ENCODE assay signal across 26 mouse cellular contexts in genomic region chr17:14744010-14744409, GRCm38 (mm10). TPM values are rescaled to one million over a fixed set of nuclear protein-coding genes. Genes with fewer than 3 reads are reported as not detected.
A peak's percentile ranks its signal among the peaks of the same experiment; 100 is the strongest.
DNase-seq lines count a peak whose midpoint lies in the region; ATAC-seq and TF ChIP-seq lines count a peak whose summit lies in the region.
"Had no signal": no experiment of that assay in that cellular context is flagged by ENCODE, and none has a peak within 500 bp of the region (broad histone marks: within the 10 kb centered on the region; RNA-seq: fewer than 3 reads in every experiment).

No protein-coding gene starts in this region.

- H3K4me2 ChIP-seq in heart, embryonic 12.5 days: no peak overlapping the region
- no peak overlapping the region for H3K4me2 ChIP-seq in intestine, postnatal 0 days (replicated peaks; ENCODE audit: low read depth)
- H3K4me2 ChIP-seq in intestine, embryonic 15.5 days (replicated peaks): no peak overlapping the region
- H3K4me2 ChIP-seq in lung, embryonic 14.5 days: no peak overlapping the region
- no peak overlapping the region for H3K4me2 ChIP-seq in stomach, postnatal 0 days (replicated peaks; ENCODE audit: low read depth)
- H3K4me2 ChIP-seq: embryonic facial prominence, embryonic 13.5 days; embryonic facial prominence, embryonic 15.5 days; forebrain, embryonic 12.5 days had no signal

- WGBS in heart, embryonic 12.5 days: 75% methylated on average over 9 of the region's 9 CpGs
- WGBS in intestine, postnatal 0 days: 73% methylated on average over 9 of the region's 9 CpGs
- WGBS in intestine, embryonic 15.5 days: 73% methylated on average over 9 of the region's 9 CpGs
- 70% methylated on average over 9 of the region's 9 CpGs for WGBS in lung, embryonic 14.5 days
- 86% methylated on average over 9 of the region's 9 CpGs for WGBS in lung, adult 2 months
- WGBS in stomach, postnatal 0 days: 74% methylated on average over 9 of the region's 9 CpGs

- peak; percentile 46 for TF ChIP-seq CTCF in intestine, postnatal 0 days (IDR thresholded peaks at IDR 0.05; ENCODE audit: low read depth)
- TF ChIP-seq CTCF in lung, embryonic 14.5 days (IDR thresholded peaks at IDR 0.05; ENCODE audit: low read depth): 0 out of 2 replicates have a peak, but pooled peaks have one; percentile 15
- no peak for TF ChIP-seq CTCF in lung, adult 2 months (IDR thresholded peaks at IDR 0.05; ENCODE audit: insufficient read depth, low read length)
- TF ChIP-seq CTCF in stomach, postnatal 0 days (IDR thresholded peaks at IDR 0.05; ENCODE audit: low read depth): peak; percentile 52

- H3K36me3 ChIP-seq in heart, embryonic 12.5 days: no peaks in the 10 kb centered on the region
- H3K36me3 ChIP-seq in intestine, postnatal 0 days (ENCODE audit: control insufficient read depth, insufficient read depth): no peaks in the 10 kb centered on the region
- no peaks in the 10 kb centered on the region for H3K36me3 ChIP-seq in intestine, embryonic 15.5 days
- H3K36me3 ChIP-seq in lung, embryonic 14.5 days (ENCODE audit: insufficient read depth): no peaks in the 10 kb centered on the region
- no peaks in the 10 kb centered on the region for H3K36me3 ChIP-seq in stomach, postnatal 0 days (ENCODE audit: control insufficient read depth, insufficient read depth, low read length)
- H3K36me3 ChIP-seq: embryonic facial prominence, embryonic 13.5 days; embryonic facial prominence, embryonic 15.5 days; forebrain, embryonic 10.5 days; forebrain, embryonic 12.5 days had no signal

- H3K9me3 ChIP-seq in heart, embryonic 12.5 days (replicated peaks): no peaks in the 10 kb centered on the region
- no peaks in the 10 kb centered on the region for H3K9me3 ChIP-seq in intestine, postnatal 0 days (ENCODE audit: control insufficient read depth)
- H3K9me3 ChIP-seq in intestine, embryonic 15.5 days: no peaks in the 10 kb centered on the region
- H3K9me3 ChIP-seq in lung, embryonic 14.5 days (ENCODE audit: low read depth, low read length): no peaks in the 10 kb centered on the region
- H3K9me3 ChIP-seq in stomach, postnatal 0 days (ENCODE audit: control insufficient read depth, low read length): no peaks in the 10 kb centered on the region
- H3K9me3 ChIP-seq: embryonic facial prominence, embryonic 13.5 days; embryonic facial prominence, embryonic 15.5 days; forebrain, embryonic 10.5 days; forebrain, embryonic 12.5 days had no signal

- no peak overlapping the region for H3K4me3 ChIP-seq in heart, embryonic 12.5 days
- H3K4me3 ChIP-seq in intestine, postnatal 0 days (ENCODE audit: low read depth, low read length): no peak overlapping the region
- H3K4me3 ChIP-seq in intestine, embryonic 15.5 days (replicated peaks): no peak overlapping the region
- no peak overlapping the region for H3K4me3 ChIP-seq in lung, embryonic 14.5 days (ENCODE audit: low read depth, low read length)
- no peak overlapping the region for H3K4me3 ChIP-seq in lung, adult 2 months (replicated peaks; ENCODE audit: extremely low read depth, low read depth, low read length)
- no peak overlapping the region for H3K4me3 ChIP-seq in stomach, postnatal 0 days (ENCODE audit: low read depth, low read length)
- H3K4me3 ChIP-seq: embryonic facial prominence, embryonic 13.5 days; embryonic facial prominence, embryonic 15.5 days; erythroblast, embryonic 14.5 days; forebrain, embryonic 10.5 days; forebrain, embryonic 12.5 days had no signal

- H3K9ac ChIP-seq in heart, embryonic 12.5 days: no peak overlapping the region
- no peak overlapping the region for H3K9ac ChIP-seq in intestine, postnatal 0 days (ENCODE audit: low read depth, low read length)
- H3K9ac ChIP-seq in intestine, embryonic 15.5 days: no peak overlapping the region
- H3K9ac ChIP-seq in lung, embryonic 14.5 days: no peak overlapping the region
- no peak overlapping the region for H3K9ac ChIP-seq in stomach, postnatal 0 days (ENCODE audit: low read length)
- H3K9ac ChIP-seq: embryonic facial prominence, embryonic 13.5 days; embryonic facial prominence, embryonic 15.5 days; forebrain, embryonic 12.5 days had no signal

- H3K4me1 ChIP-seq in heart, embryonic 12.5 days (replicated peaks): no peaks in the 10 kb centered on the region
- H3K4me1 ChIP-seq in intestine, postnatal 0 days (replicated peaks; ENCODE audit: control insufficient read depth, insufficient read depth, low read length): no peaks in the 10 kb centered on the region
- H3K4me1 ChIP-seq in intestine, embryonic 15.5 days (replicated peaks): 0 out of 2 replicates have a peak, but pooled peaks cover 2% of the 10 kb centered on the region
- peaks cover 2% of the 10 kb centered on the region; the same call in 1 of the 2 replicates for H3K4me1 ChIP-seq in lung, embryonic 14.5 days (ENCODE audit: insufficient read depth)
- no peaks in the 10 kb centered on the region for H3K4me1 ChIP-seq in lung, adult 2 months (ENCODE audit: control insufficient read depth, insufficient read depth, low read length)
- no peaks in the 10 kb centered on the region for H3K4me1 ChIP-seq in stomach, postnatal 0 days (replicated peaks; ENCODE audit: control insufficient read depth, insufficient read depth)
- H3K4me1 ChIP-seq: embryonic facial prominence, embryonic 13.5 days; embryonic facial prominence, embryonic 15.5 days; forebrain, embryonic 10.5 days; forebrain, embryonic 12.5 days had no signal

- ATAC-seq in heart, embryonic 12.5 days (ENCODE audit: insufficient number of reproducible peaks, low FRiP score): no peak
- no peak for ATAC-seq in intestine, postnatal 0 days
- ATAC-seq in intestine, embryonic 15.5 days: no peak
- no peak for ATAC-seq in lung, embryonic 14.5 days (ENCODE audit: insufficient read depth)
- ATAC-seq in stomach, postnatal 0 days (ENCODE audit: low FRiP score, low TSS enrichment): no peak
- ATAC-seq: forebrain, embryonic 14.5 days; forebrain, embryonic 16.5 days had no signal

- no peak for TF ChIP-seq POLR2A in lung, adult 2 months (IDR thresholded peaks at IDR 0.05; ENCODE audit: borderline replicate concordance, extremely low read depth, low read depth, low read length)

- H3K27me3 ChIP-seq in heart, embryonic 12.5 days (replicated peaks): no peaks in the 10 kb centered on the region
- H3K27me3 ChIP-seq in intestine, postnatal 0 days (replicated peaks; ENCODE audit: control insufficient read depth, insufficient read depth, low read length): no peaks in the 10 kb centered on the region
- H3K27me3 ChIP-seq in intestine, embryonic 15.5 days (replicated peaks): no peaks in the 10 kb centered on the region
- no peaks in the 10 kb centered on the region for H3K27me3 ChIP-seq in lung, embryonic 14.5 days (ENCODE audit: insufficient read depth, low read length)
- H3K27me3 ChIP-seq in stomach, postnatal 0 days (ENCODE audit: control insufficient read depth, insufficient read depth, low read length): no peaks in the 10 kb centered on the region
- H3K27me3 ChIP-seq: embryonic facial prominence, embryonic 13.5 days; embryonic facial prominence, embryonic 15.5 days; forebrain, embryonic 12.5 days had no signal

- DNase-seq in heart, adult 11 months: peak; percentile 85
- peak; percentile 34 for DNase-seq in lung, embryonic 14.5 days
- no peak for DNase-seq in lung, adult 2 months
- no peak for DNase-seq in stomach, postnatal 0 days (ENCODE audit: low spot score)
- no peak for DNase-seq in left cerebral cortex, adult 8-10 months (ENCODE audit: low spot score in 2 of 2)
- DNase-seq: adrenal gland, adult 2 months; adrenal gland, postnatal 10 days; adrenal gland, postnatal 25 days; cerebellum, adult 11 months; cerebellum, adult 18-20 months; cerebellum, adult 8-10 months; cerebellum, adult 9-11 months; cerebellum, postnatal 14 days; cerebellum, postnatal 36 days; embryo, embryonic 11 days had no signal

- no peak overlapping the region for H3K27ac ChIP-seq in heart, embryonic 12.5 days (ENCODE audit: poor library complexity, severe bottlenecking)
- no peak overlapping the region for H3K27ac ChIP-seq in intestine, postnatal 0 days (ENCODE audit: low read depth, low read length)
- no peak overlapping the region for H3K27ac ChIP-seq in intestine, embryonic 15.5 days
- H3K27ac ChIP-seq in lung, embryonic 14.5 days (ENCODE audit: low read depth): no peak overlapping the region
- no peak overlapping the region for H3K27ac ChIP-seq in stomach, postnatal 0 days (replicated peaks)
- H3K27ac ChIP-seq: embryonic facial prominence, embryonic 13.5 days; embryonic facial prominence, embryonic 15.5 days; forebrain, embryonic 10.5 days; forebrain, embryonic 12.5 days had no signal

- TF ChIP-seq EP300 in stomach, postnatal 0 days (optimal IDR thresholded peaks at IDR 0.05): no peak

RNA-seq across cellular contexts. Expression of gene Thbs2, which starts 50.0 kb away (rescaled TPM):
- polyA plus RNA-seq in heart, embryonic 12.5 days (2016; fragmentation: Nextera tagmentation; extraction: Ambion mirVana): 11.6 and 12.3 TPM in 2 replicates
- polyA plus RNA-seq in intestine, postnatal 0 days (2015; fragmentation: Nextera tagmentation; extraction: Ambion mirVana): 20.5 and 20.9 TPM in 2 replicates
- polyA plus RNA-seq in intestine, embryonic 15.5 days (2015; fragmentation: Nextera tagmentation; extraction: Ambion mirVana): 49.5 and 54.1 TPM in 2 replicates
- polyA plus RNA-seq in lung, embryonic 14.5 days (2014; fragmentation: Nextera tagmentation; extraction: Ambion mirVana): 18.7 and 21.7 TPM in 2 replicates
- 2.3 and 3.5 TPM in 2 replicates for polyA plus RNA-seq in lung, adult 2 months (2012; rRNA removed)
- polyA plus RNA-seq in stomach, postnatal 0 days (2015; fragmentation: Nextera tagmentation; extraction: Ambion mirVana): 18.6 and 21.4 TPM in 2 replicates
- 1 to 10 TPM; 4.9 to 7.5 (median 6.1) TPM for total RNA-seq in left cerebral cortex, adult 8-10 months (2022)
- total RNA-seq: MEL had no signal
- polyA plus RNA-seq: erythroblast, embryonic 14.5 days had no signal

Comparison
In these comparisons a context has a peak if more than half of its experiments do, and no peak if none do; other contexts are left out.
1. DNase-seq: peak in heart, adult 11 months (single experiment) and lung, embryonic 14.5 days (single experiment); none in lung, adult 2 months (single experiment), stomach, postnatal 0 days (single experiment) and left cerebral cortex, adult 8-10 months (0 of 2).